Mouse (Mus musculus): ENCODE data around the gene Lrba.

- TF ChIP-seq EP300 (IDR thresholded peaks at IDR 0.05), result no peak
- TF ChIP-seq CTCF (IDR thresholded peaks at IDR 0.05), result no peak
Observed at GRCm38 (mm10) chr3:86291326-86291725, 66.8 kb downstream of the Lrba start.
